Mouse (Mus musculus): ENCODE measurements around the gene Chd2. TPM values are rescaled to one million over a fixed set of nuclear protein-coding genes. Genes with fewer than 3 reads are reported as not detected.

Gene Chd2
- polyA plus RNA-seq, 2 experiments, result 55.6 to 56.5 TPM

- Histone ChIP-seq H3K36me3 (ENCODE audit: control insufficient read depth, insufficient read depth, low read length) (no peaks in the 10 kb centered on the region), H3K27ac (replicated peaks; ENCODE audit: low read depth, low read length) (0 out of 2 replicates have a peak overlapping the region, but pooled peaks have one; percentile 13), H3K9me3 (ENCODE audit: control insufficient read depth, low read length) (no peaks in the 10 kb centered on the region), H3K27me3 (ENCODE audit: control insufficient read depth, insufficient read depth, low read length) (no peaks in the 10 kb centered on the region), H3K4me1 (ENCODE audit: control insufficient read depth, insufficient read depth, low read length) (peaks cover 51% of the 10 kb centered on the region), H3K4me2 (replicated peaks; ENCODE audit: low read depth, low read length, severe bottlenecking) (no peak overlapping the region), H3K4me3 (replicated peaks; ENCODE audit: low read length) (no peak overlapping the region), H3K9ac (ENCODE audit: low read depth, low read length, severe bottlenecking) (no peak overlapping the region)
- DNase-seq (ENCODE audit: low spot score), result no peak
- no peak for ATAC-seq (ENCODE audit: low FRiP score, low read depth)
- no peak for TF ChIP-seq POLR2A (IDR thresholded peaks at IDR 0.05; ENCODE audit: borderline replicate concordance, extremely low read depth, insufficient read depth, insufficient read length)
- WGBS, result 55% methylated on average over 11 of the region's 11 CpGs
Observed at GRCm38 (mm10) chr7:73586206-73586605, 44.6 kb upstream of the Chd2 start.

- Histone ChIP-seq H3K4me1 (ENCODE audit: control insufficient read depth, insufficient read depth, low read length) (peaks cover 51% of the 10 kb centered on the region), H3K4me3 (replicated peaks; ENCODE audit: low read length) (no peak overlapping the region), H3K27ac (replicated peaks; ENCODE audit: low read depth, low read length) (peak overlapping the region; percentile 79), H3K27me3 (ENCODE audit: control insufficient read depth, insufficient read depth, low read length) (no peaks in the 10 kb centered on the region), H3K9ac (ENCODE audit: low read depth, low read length, severe bottlenecking) (no peak overlapping the region), H3K36me3 (ENCODE audit: control insufficient read depth, insufficient read depth, low read length) (no peaks in the 10 kb centered on the region), H3K9me3 (ENCODE audit: control insufficient read depth, low read length) (no peaks in the 10 kb centered on the region), H3K4me2 (replicated peaks; ENCODE audit: low read depth, low read length, severe bottlenecking) (0 out of 2 replicates have a peak overlapping the region, but pooled peaks have one; percentile 5)
- ATAC-seq (ENCODE audit: low FRiP score, low read depth) (no peak), DNase-seq (ENCODE audit: low spot score) (peak; percentile 62)
- WGBS, result 75% methylated on average over 22 of the region's 22 CpGs
- TF ChIP-seq POLR2A (IDR thresholded peaks at IDR 0.05; ENCODE audit: borderline replicate concordance, extremely low read depth, insufficient read depth, insufficient read length), result no peak
Observed at GRCm38 (mm10) chr7:73585114-73586032, 43.7 kb upstream of the Chd2 start.

- Histone ChIP-seq H3K4me1 (ENCODE audit: control insufficient read depth, insufficient read depth, low read length) (peaks cover 45% of the 10 kb centered on the region), H3K4me2 (replicated peaks; ENCODE audit: low read depth, low read length, severe bottlenecking) (no peak overlapping the region), H3K27me3 (ENCODE audit: control insufficient read depth, insufficient read depth, low read length) (no peaks in the 10 kb centered on the region), H3K4me3 (replicated peaks; ENCODE audit: low read length) (no peak overlapping the region), H3K9ac (ENCODE audit: low read depth, low read length, severe bottlenecking) (no peak overlapping the region), H3K9me3 (ENCODE audit: control insufficient read depth, low read length) (no peaks in the 10 kb centered on the region), H3K27ac (replicated peaks; ENCODE audit: low read depth, low read length) (peak overlapping the region; percentile 79), H3K36me3 (ENCODE audit: control insufficient read depth, insufficient read depth, low read length) (no peaks in the 10 kb centered on the region)
- DNase-seq (ENCODE audit: low spot score), result peak; percentile 76
- no peak for TF ChIP-seq POLR2A (IDR thresholded peaks at IDR 0.05; ENCODE audit: borderline replicate concordance, extremely low read depth, insufficient read depth, insufficient read length)
- no peak for ATAC-seq (ENCODE audit: low FRiP score, low read depth)
- 42% methylated on average over 13 of the region's 13 CpGs for WGBS
Observed at GRCm38 (mm10) chr7:73584009-73584995, 42.7 kb upstream of the Chd2 start.

- H3K4me2 ChIP-seq (replicated peaks; ENCODE audit: low read depth, low read length, severe bottlenecking), result no peak overlapping the region
- H3K36me3 ChIP-seq (ENCODE audit: control insufficient read depth, insufficient read depth, low read length), result no peaks in the 10 kb centered on the region
- H3K4me3 ChIP-seq (replicated peaks; ENCODE audit: low read length), result no peak overlapping the region
- H3K9me3 ChIP-seq (ENCODE audit: control insufficient read depth, low read length), result no peaks in the 10 kb centered on the region
- DNase-seq (ENCODE audit: low spot score) (no peak), ATAC-seq (ENCODE audit: low FRiP score, low read depth) (no peak)
- no peak overlapping the region for H3K9ac ChIP-seq (ENCODE audit: low read depth, low read length, severe bottlenecking)
- H3K4me1 ChIP-seq (ENCODE audit: control insufficient read depth, insufficient read depth, low read length), result peaks cover 37% of the 10 kb centered on the region
- 79% methylated on average over 7 of the region's 7 CpGs for WGBS
- H3K27ac ChIP-seq (replicated peaks; ENCODE audit: low read depth, low read length), result peak overlapping the region; percentile 79; the same call in 1 of the 2 replicates
- H3K27me3 ChIP-seq (ENCODE audit: control insufficient read depth, insufficient read depth, low read length), result no peaks in the 10 kb centered on the region
- TF ChIP-seq POLR2A (IDR thresholded peaks at IDR 0.05; ENCODE audit: borderline replicate concordance, extremely low read depth, insufficient read depth, insufficient read length), result no peak
Observed at GRCm38 (mm10) chr7:73583400-73583799, 41.8 kb upstream of the Chd2 start.

GRCm38 (mm10) chr7:73581836-73582375, 40.3 kb upstream of the Chd2 start:
- Histone ChIP-seq H3K27me3 (ENCODE audit: control insufficient read depth, insufficient read depth, low read length) (no peaks in the 10 kb centered on the region), H3K9me3 (ENCODE audit: control insufficient read depth, low read length) (no peaks in the 10 kb centered on the region), H3K4me2 (replicated peaks; ENCODE audit: low read depth, low read length, severe bottlenecking) (no peak overlapping the region), H3K36me3 (ENCODE audit: control insufficient read depth, insufficient read depth, low read length) (no peaks in the 10 kb centered on the region), H3K4me3 (replicated peaks; ENCODE audit: low read length) (no peak overlapping the region), H3K27ac (replicated peaks; ENCODE audit: low read depth, low read length) (no peak overlapping the region), H3K9ac (ENCODE audit: low read depth, low read length, severe bottlenecking) (no peak overlapping the region), H3K4me1 (ENCODE audit: control insufficient read depth, insufficient read depth, low read length) (peaks cover 31% of the 10 kb centered on the region)
- DNase-seq (ENCODE audit: low spot score) (peak; percentile 64), ATAC-seq (ENCODE audit: low FRiP score, low read depth) (no peak)
- 38% methylated on average over 6 of the region's 6 CpGs for WGBS
- TF ChIP-seq POLR2A (IDR thresholded peaks at IDR 0.05; ENCODE audit: borderline replicate concordance, extremely low read depth, insufficient read depth, insufficient read length), result no peak

Data from limb, embryonic 14.5 days (tissue).